Mouse (Mus musculus) A20 (cell line): Measurements from ENCODE around the gene Celf2.

ENCODE experiments used
- DNase-seq: peaks from one replicate; pipeline ENCODE4 v3.0.0-alpha.2; 2011; ENCODE audit warnings: low read depth, low spot score

Celf2 gene

GRCm38 (mm10) chr2:7509463-7509862, at the start of gene Celf2:
Celf2 (minus strand) TSS chr2:7509563.
- peak; percentile 28 for DNase-seq

GRCm38 (mm10) chr2:7555144-7555892, 46.0 kb upstream of the Celf2 start:
- no peak for DNase-seq

DNA sequence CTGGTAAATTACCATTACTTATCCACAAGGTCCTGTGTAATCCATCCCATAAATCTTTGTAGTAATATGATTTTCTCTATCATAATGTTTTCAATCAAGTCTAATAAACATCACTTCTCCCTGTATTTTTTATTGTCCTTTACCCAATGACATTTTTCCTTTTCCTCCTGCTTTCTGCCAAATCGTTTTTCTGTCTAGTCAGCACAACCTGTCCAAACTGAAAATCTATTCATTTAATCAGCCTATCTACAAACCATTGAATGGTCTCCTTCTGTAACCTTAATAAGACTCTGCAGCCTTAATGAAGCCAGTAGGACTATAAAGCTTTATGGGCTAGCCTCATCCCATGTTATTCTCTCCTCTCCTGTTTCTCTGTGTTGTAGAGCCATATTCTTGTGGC, 45.2 kb upstream of the Celf2 start:
- no peak for DNase-seq

DNA sequence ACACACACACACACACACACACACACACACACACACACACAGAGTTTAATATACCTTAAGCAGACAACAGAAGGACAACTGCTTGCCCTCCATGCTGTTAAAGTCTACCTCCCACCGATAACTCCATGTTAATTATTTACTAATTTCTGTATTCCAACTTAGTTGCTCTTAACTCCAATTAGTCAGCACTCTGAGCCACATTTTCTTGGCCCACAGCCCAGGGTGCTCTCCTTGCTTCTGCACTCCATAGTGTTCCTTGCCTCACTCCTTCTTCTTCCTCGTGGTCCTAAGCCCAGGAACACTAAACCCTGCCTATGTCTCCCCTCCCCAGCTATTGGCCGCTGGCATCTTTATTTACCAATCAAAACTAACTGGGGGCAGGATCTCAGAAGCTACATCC, 43.5 kb upstream of the Celf2 start:
- DNase-seq: no peak

- DNase-seq: no peak
Measured at GRCm38 (mm10) chr2:7548886-7549285, 39.5 kb upstream of the Celf2 start.

DNA sequence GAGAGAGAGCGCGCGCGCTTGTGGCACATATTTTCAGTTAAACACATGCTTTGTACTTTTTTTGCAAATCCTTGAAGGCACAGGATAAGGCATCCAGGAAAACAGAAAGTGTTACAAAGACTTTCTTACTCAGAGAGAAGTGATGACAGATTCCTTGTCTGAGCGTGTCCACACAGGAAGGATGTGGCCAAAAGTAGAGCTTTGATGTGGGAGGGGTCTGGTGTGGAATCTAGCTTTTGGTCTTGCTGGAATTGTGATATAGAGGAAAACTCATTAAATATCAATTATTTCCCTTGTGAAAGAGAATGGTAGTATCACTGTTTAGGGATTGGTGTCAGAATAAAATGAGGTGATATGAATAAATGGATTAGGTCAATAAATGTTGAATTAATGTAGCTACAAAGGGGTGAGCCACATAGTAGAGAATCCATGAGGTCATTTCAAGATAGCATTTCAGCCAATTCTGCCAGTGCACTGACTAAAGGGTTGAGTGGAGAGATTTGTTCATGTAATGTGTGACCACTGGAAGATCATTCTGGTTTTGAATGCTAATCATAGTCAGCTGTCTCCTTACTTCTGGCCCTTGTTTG, 25.3 kb upstream of the Celf2 start:
- DNase-seq: no peak

DNA sequence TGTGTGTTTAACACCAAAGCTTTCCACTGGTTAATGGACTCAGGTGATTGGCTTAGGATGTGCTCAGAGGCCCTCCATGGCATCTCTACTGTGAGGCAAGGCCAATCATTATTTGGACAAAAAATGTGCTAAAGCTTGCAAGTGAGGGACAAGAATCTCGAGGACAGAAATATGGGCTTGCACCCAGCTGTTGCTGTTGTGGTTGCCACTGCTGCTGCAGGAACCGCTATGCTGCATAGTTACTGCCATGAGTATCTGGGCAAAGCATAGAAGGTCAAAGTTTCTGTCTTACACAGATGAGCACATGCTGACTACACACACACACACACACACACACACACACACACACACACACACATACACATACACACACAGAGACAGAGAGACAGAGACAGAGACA, 24.8 kb upstream of the Celf2 start:
- no peak for DNase-seq

GRCm38 (mm10) chr2:7531185-7531960, 22.0 kb upstream of the Celf2 start:
- no peak for DNase-seq

DNA sequence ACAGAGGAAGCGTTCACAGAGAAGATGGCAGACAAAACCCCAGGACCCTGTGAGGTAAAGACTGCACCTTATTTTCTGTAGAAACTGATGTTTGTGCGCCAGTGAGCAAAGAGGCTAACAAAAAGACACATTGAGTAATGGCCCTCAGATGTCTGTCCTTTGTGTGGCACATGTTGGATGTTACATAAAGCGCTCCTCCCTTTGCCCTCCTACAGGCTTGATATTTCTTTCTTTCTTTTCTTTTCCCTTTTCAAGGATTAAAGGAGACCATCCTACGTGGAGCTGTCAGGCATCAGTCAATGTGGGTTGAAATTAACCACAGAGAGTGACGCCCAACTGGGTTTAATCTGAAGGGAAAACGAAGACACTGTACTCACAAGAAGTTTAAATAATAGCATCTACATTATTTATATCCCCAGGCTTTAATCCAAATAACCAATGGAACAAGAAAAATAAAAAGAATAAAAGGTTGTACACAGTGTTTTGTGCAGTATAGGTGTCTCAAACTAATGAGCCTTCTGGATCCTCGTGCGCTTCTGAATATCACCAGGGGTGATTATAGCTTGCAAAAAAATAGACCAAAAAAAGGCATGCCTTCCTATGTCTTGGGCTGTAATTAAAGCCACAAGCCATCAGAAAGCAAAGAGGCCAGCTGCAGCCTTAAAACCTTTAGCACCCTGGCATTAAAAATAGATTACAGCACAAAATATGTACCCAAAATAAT, 21.3 kb upstream of the Celf2 start:
- no peak for DNase-seq

- DNase-seq: no peak
Measured at GRCm38 (mm10) chr2:7529637-7530036, 20.3 kb upstream of the Celf2 start.

DNA sequence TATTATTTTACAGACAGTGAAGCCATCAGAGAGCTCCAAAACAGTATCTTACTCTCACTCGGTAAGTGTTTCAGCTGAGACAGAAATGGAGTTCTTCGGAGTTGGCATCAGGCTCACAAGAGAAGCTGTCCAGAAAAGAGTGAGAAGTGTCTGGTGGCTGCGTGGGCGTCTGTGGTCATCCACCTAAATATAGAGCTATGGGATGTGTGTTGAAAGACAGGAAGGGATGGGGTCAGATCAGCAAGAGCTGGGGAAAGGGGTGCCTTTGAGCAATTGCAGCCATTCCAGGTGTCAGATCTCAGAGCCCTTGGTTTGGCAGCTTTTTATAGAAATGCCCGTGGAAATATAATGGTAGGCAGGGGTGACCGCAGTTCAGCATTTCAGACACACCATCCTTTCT, 17.3 kb upstream of the Celf2 start:
- no peak for DNase-seq

DNA sequence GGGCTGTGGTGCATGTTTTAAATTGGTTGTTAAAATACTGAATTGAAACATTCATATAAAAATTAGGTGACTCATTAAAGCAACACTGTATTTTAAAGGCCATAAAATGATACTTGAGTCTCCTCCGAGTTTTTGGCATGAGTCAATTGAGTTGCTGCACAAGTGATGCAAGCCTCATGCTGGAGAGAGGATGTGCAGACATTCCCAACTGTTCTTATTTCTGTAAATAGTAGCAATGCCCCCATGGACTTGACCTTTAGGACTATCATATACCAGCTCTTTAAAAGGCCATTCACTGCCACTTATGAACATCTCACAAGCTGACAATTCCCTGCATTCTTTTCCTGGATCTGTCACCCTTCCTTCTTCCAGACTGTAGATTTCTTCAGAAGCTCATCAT, 10.1 kb upstream of the Celf2 start:
- no peak for DNase-seq

- DNase-seq: no peak
Measured at GRCm38 (mm10) chr2:7493420-7493819, 15.9 kb downstream of the Celf2 start.

GRCm38 (mm10) chr2:7484974-7485373, 24.4 kb downstream of the Celf2 start:
- no peak for DNase-seq

DNA sequence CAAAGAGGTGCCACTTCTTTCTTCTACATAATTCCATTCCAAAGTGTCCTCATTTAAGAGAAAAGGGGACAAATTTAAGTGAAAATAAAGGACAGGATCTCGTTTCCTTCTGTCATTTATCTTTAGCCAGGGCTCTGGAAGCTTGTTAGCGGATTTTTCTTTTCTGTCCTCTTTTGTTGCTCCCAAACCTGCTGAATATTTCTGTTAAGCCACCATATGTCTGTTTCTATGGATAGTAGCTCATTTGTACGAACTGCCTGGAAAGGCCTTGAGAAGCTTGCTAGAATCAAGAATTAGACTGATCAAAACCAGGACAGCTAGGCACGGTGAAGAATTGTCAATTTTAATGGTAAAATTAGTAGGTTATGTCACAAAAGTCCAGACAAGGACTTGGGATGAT, 27.3 kb downstream of the Celf2 start:
- no peak for DNase-seq

DNA sequence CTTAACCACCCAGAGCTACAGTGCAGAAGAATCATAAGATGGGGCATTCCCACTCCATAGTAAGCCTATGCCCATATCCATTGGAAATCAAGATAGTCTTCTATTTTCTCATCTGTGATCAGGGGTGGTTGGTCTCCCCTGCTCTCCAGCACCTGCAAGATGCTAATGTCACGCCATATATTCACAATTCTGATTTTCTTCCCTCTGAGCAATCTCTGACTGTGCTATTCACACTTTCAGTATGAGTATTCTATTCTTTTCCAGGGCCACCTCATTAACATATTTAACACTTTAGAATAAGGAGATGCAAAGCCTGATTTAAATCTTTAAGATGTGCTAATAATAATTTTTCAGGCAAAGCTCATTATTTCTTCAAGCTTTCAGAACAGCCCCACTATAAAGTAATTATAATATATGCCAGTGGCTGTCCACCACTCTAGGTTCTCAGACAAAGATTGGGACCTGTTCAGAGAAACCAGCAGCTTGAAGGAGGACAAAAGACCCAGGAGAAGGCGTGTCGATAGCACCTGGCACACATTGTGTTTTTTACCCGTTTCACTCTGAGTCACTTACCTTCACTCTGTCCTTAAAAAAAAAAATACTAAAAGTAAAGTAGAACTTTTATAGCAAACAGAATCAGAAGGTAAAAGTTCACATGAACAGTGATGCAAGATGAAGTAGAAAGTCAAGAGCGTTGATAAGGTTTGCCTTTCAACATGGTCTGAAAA, 48.9 kb downstream of the Celf2 start:
- peak; percentile 86 for DNase-seq

DNA sequence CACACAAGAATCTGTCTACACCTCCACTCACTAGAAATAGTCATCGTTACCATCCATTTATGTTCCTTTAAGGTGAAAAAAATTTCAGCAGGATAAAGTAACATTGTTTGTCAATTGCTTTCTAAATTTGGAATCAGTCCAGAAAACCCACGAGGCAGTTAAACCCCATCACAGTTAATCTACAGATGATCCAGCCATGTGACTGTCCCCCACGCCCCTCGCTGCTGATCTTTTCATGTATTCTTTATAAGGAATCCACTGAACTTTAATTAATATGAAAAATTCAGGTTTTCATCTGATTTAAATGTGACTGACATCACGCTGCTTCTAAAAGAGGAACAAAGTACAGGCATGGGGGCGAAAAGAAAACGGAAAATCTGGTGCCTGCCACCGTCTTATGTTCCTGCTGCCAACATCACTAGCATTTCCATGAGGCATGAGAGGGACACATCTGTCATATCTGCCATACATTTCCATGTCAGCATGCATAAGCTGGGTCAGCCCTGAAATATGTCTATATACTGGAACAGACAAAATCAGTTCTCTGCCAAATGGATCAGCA, 70.6 kb downstream of the Celf2 start:
- no peak for DNase-seq

DNA sequence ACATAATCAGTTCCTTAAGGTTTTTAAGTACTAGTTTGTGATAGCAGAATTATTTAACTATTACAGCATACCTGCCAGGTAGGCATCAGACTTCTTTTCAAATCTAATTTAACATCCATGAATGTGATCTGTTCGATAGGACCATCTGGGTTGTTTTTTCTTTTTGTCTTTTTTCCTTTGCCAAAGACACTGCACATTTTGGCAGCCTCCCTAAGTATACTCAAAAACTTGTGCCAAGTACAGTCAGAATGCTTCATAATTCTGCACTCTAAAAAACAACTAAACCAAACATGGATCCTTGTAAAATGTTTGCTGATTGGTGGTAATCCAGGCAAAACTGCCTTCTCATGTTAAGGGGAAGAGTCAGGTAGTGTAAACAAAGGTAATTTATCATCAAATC, 82.9 kb downstream of the Celf2 start:
- no peak for DNase-seq

- no peak for DNase-seq
Measured at GRCm38 (mm10) chr2:7400530-7400929, 108.8 kb downstream of the Celf2 start.

DNA sequence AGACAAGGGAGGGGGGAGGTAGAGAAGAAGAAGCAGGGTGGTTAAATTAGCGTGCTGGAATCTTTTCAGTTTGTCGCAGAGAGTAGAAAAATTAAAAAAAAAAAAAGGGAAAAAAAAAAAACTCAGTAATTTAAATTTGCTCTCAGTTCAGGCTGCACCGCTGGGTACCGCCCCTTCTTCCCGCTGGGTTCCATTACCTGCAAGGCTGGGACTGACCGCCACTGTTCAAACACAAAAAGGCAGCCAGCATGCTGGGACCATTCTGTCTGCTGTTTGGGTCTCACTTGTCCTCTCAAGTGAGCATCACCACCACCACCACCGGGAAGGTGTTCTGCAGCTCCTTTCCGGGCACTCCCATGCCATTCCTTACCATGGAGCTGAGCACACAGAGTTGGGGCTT, 113.4 kb downstream of the Celf2 start:
- DNase-seq: no peak

GRCm38 (mm10) chr2:7395473-7395872, 113.9 kb downstream of the Celf2 start:
- DNase-seq: peak; percentile 26
